Mouse (Mus musculus): ENCODE results near the gene Atg13. TPM values are rescaled to one million over a fixed set of nuclear protein-coding genes. Genes with fewer than 3 reads are reported as not detected.

Gene Atg13
- polyA plus RNA-seq, 1 experiment from 2014 or later, result 14.7 TPM

DNA sequence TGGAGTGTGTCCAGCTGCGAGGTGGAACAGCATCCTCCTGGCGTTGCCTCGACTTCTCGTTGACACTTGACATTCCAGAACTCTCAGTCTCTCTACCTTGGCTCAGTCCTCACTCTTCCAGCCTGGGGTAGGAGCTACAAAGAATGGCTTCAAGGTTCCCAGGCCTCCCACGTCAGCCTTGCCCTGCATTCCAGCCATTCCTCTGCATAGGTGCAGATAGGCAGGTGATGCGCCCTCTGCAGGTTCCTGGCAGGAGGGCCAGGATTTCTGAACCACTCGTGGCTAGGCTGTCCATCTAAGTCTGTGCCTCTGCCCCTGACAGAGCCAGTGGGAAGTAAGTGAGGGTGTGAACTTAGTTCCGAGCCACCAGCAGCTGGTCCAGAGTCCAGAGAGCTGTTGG lies 53.6 kb downstream of the Atg13 start:
- Histone ChIP-seq H3K27me3 (replicated peaks) (no peaks in the 10 kb centered on the region), H3K4me1 (peaks cover 13% of the 10 kb centered on the region), H3K4me2 (no peak overlapping the region), H3K36me3 (peaks cover 95% of the 10 kb centered on the region), H3K9me3 (replicated peaks) (no peaks in the 10 kb centered on the region), H3K4me3 (no peak overlapping the region), H3K9ac (no peak overlapping the region), H3K27ac (no peak overlapping the region)
- WGBS (ENCODE audit: insufficient replicate concordance), result 74% methylated on average over 8 of the region's 8 CpGs
- no peak for ATAC-seq

DNA sequence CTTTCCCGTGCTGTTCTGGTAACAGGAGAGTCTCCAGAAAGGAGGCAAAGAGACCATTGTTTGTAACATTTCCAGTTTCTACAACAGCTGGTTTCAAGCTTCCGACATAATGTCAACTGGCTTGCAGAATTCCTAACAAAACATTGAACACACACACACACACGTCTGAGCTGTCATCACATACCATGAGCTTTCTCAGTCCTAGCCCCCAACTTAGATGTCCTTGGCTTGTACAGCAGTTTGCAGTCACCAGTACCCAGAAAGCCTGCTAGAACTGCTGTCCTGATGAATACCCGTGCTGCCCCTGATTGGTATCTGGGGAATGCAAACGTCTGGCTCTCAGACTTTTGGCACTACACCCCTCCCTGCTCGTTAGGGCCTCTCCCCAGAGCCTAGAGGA lies 54.5 kb downstream of the Atg13 start:
- ATAC-seq, result no peak
- Histone ChIP-seq H3K4me3 (no peak overlapping the region), H3K4me1 (peaks cover 22% of the 10 kb centered on the region), H3K9me3 (replicated peaks) (no peaks in the 10 kb centered on the region), H3K27me3 (replicated peaks) (no peaks in the 10 kb centered on the region), H3K9ac (no peak overlapping the region), H3K36me3 (peaks cover 88% of the 10 kb centered on the region), H3K27ac (no peak overlapping the region), H3K4me2 (no peak overlapping the region)
- WGBS (ENCODE audit: insufficient replicate concordance), result 71% methylated on average over 6 of the region's 6 CpGs

DNA sequence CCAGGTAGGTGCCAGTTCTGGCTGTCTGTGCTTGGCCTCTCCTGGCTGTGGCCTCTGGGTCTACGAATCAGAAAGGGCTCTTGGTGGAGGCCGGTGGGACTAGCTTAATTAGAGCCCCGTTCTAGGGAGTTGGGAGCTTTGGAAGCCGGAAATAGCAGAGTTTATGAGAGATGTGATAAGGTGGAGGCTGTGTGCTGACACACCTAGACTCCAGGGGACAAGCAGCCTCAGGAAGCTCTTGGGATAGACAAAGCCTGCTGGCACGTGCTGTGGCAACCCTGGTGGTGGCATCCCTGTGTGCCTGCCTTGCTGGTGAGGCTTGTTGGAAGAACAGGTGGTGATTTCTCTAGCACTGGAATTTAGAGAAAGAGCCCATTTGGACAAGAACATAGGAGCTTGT lies 55.0 kb downstream of the Atg13 start:
- H3K27ac ChIP-seq, result no peak overlapping the region
- H3K36me3 ChIP-seq, result peaks cover 87% of the 10 kb centered on the region
- no peak overlapping the region for H3K4me2 ChIP-seq
- H3K9me3 ChIP-seq (replicated peaks), result no peaks in the 10 kb centered on the region
- H3K4me3 ChIP-seq, result no peak overlapping the region
- no peaks in the 10 kb centered on the region for H3K27me3 ChIP-seq (replicated peaks)
- H3K9ac ChIP-seq, result no peak overlapping the region
- no peak for ATAC-seq
- 80% methylated on average over 5 of the region's 5 CpGs for WGBS (ENCODE audit: insufficient replicate concordance)
- peaks cover 26% of the 10 kb centered on the region for H3K4me1 ChIP-seq

DNA sequence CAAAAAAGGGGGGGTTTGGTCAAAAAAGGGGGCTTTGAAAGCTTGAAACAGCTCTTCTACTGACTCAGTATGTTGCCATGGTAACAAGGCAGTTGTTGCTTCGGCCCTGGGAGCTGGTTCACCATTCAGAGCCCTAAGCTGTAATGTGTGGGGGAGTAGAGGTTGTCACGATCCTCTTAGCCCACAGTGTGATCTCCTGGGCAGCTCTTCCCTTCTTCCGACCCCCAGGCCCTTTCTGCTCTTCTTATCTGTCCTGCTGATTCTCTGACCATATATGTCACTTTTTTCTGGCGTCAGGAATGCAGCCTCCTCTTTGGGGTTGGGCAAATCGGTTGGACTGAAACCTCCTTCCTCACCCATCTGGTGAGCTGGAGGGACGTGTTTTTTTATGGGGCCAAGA lies 57.5 kb downstream of the Atg13 start:
- H3K27me3 ChIP-seq (replicated peaks), result no peaks in the 10 kb centered on the region
- H3K9ac ChIP-seq, result no peak overlapping the region
- H3K4me3 ChIP-seq, result no peak overlapping the region
- 61% methylated on average over 6 of the region's 6 CpGs for WGBS (ENCODE audit: insufficient replicate concordance)
- peaks cover 65% of the 10 kb centered on the region for H3K36me3 ChIP-seq
- no peak for ATAC-seq
- H3K4me1 ChIP-seq, result peaks cover 40% of the 10 kb centered on the region
- no peaks in the 10 kb centered on the region for H3K9me3 ChIP-seq (replicated peaks)
- no peak overlapping the region for H3K4me2 ChIP-seq
- no peak overlapping the region for H3K27ac ChIP-seq

DNA sequence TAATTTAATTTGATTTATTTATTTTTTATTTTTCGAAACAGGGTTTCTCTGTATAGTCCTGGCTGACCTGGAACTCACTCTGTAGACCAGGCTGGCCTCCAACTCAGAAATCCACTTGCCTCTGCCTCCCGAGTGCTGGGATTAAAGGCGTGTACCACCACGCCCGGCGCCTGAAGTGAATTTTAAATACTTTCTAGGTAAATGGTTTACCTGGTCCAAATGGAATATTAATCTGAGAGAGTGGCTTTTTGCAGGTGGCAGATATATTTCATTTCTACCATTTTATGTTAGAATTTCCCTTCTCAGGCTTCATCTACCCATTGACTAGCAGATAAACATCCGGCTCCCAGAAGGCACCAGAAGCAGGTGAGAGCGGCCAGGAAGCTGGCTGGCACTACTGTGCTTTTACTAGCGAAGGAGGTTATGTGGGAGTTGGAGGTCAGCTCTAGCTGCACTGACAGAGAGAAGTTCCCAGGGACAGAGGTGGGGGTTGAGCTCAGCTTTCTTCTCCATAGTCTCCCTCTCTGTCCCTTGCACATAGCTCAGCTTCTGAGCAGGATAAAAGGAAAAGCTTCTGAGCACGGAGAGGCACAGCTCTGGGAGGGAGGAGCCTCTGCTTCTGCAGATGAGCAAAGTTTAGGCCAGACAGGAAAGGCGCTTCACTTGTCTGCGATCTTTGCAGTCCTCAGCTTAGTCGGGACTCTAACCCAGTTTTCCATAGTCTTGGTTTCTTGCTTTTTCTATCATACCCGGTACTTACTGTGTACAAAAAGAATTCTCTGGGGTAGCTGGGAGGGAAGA lies 58.7 kb downstream of the Atg13 start:
- H3K4me3 ChIP-seq, result peak overlapping the region; percentile 11; the same call in 1 of the 2 replicates
- H3K36me3 ChIP-seq, result peaks cover 65% of the 10 kb centered on the region
- ATAC-seq, result no peak
- H3K4me1 ChIP-seq, result peaks cover 42% of the 10 kb centered on the region
- peak overlapping the region; percentile 94 for H3K4me2 ChIP-seq
- no peaks in the 10 kb centered on the region for H3K9me3 ChIP-seq (replicated peaks)
- H3K9ac ChIP-seq, result 0 out of 2 replicates have a peak overlapping the region, but pooled peaks have one; percentile 1
- H3K27ac ChIP-seq, result no peak overlapping the region
- no peaks in the 10 kb centered on the region for H3K27me3 ChIP-seq (replicated peaks)
- 79% methylated on average over 14 of the region's 14 CpGs for WGBS (ENCODE audit: insufficient replicate concordance)

DNA sequence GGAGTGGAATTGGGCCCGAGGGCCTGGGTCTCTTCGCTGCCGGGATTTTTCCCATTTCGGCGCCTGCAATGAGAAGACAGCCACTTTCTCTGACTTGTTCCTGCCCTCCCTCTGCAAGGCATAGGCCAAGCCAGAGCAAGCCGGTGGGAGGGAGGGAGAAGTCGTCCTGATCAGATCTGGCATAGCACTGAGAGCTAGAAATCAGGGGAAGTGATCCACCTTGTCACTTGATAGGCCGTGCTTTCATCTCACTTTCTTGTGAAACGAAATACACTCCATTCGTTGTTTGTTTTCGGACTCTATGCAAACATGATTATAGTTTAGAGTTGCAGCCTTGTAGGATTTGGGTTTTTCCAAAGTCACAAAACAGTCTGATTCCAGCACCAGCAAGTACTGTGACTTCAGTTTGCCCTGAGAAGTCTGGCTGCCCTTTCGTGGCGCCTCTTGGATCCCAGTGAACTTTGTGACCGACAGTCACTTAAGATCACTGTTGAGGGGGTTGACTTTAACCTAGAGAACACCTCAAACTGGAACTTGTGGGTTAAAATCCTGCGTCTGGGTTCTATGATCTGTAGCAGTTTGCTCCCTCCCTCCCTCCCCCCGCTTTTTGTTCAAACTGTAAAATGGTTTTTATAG lies 59.9 kb downstream of the Atg13 start:
- peak overlapping the region; percentile 77 for H3K9ac ChIP-seq
- peak; percentile 59 for ATAC-seq
- peak overlapping the region; percentile 81 for H3K4me3 ChIP-seq
- 5% methylated on average over 16 of the region's 16 CpGs for WGBS (ENCODE audit: insufficient replicate concordance)
- peak overlapping the region; percentile 94 for H3K4me2 ChIP-seq
- H3K4me1 ChIP-seq, result peaks cover 42% of the 10 kb centered on the region
- H3K27me3 ChIP-seq (replicated peaks), result no peaks in the 10 kb centered on the region
- H3K36me3 ChIP-seq, result peaks cover 65% of the 10 kb centered on the region
- no peaks in the 10 kb centered on the region for H3K9me3 ChIP-seq (replicated peaks)
- peak overlapping the region; percentile 88 for H3K27ac ChIP-seq

DNA sequence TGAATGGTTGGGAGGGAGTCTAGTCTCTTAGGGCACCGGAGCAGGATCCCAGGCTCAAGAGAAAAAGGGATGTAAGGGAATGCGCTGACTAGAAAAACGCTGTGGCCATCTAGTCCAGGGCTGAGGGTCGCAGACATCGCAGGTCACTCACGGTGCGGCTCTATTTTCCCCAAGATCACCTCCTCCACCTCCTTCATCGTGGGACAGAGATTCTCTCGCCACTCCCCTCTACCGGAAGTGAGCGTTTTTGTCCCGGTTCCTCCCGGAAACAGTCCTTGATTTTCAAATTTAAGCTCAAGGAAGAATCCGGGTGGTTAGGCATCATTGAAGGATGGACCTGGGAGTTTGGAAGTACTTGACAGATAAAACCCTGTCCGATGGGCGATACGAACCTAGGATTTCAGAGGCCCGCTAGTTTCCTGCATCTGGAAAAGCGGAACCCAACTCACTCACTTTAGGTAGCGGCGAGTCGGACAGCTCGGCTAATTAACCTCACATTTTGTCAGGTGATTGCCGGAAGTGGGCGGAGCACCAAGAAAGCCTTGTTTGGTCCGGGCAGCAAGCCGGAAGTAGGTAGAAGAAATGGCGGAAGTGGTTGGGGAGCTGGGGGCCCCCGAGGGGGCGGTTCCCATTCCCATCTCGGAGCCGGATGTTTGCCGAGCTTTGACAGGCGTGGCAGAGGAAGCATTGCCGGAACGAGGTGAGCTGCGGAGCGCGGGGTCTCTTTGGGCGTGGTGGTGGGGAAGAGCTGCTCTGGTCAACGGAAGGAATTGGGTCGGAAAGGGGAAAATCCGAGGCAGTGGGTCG lies 60.6 kb downstream of the Atg13 start, which contains the start of the genes Zfp408 and Arhgap1:
Gene Zfp408, minus strand, starts transcription at position 239 of the 807 bp plus-strand sequence.
Gene Arhgap1, plus strand, starts transcription at position 308 of the 807 bp plus-strand sequence.
- under 1% methylated on average over 44 of the region's 44 CpGs for WGBS (ENCODE audit: insufficient replicate concordance)

DNA sequence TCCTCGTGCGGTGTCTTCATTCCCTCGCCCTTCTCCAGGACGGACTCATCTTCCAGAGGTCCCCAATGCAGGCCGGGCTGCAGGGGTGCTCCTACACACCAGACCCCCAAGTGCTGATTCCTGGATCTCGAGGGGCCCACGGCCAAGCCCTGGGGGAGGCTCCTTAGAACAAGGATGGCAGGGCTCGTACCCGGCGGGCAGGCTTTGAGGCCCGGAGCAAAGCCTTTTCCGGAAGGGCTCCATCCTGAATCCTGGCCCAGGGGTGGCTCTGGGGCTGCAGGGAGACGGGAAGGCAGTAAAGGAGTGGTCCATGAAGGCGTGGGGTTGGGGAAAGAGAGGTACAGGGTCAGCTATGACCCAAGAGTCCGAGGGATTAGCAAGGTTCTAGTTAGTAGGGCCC lies 61.2 kb downstream of the Atg13 start:
- peak overlapping the region; percentile 94 for H3K4me2 ChIP-seq
- H3K27me3 ChIP-seq (replicated peaks), result no peaks in the 10 kb centered on the region
- ATAC-seq, result peak; percentile 4; the same call in 1 of the 2 replicates
- peaks cover 47% of the 10 kb centered on the region for H3K4me1 ChIP-seq
- peak overlapping the region; percentile 88 for H3K27ac ChIP-seq
- H3K36me3 ChIP-seq, result peaks cover 65% of the 10 kb centered on the region
- peak overlapping the region; percentile 86 for H3K9ac ChIP-seq
- H3K9me3 ChIP-seq (replicated peaks), result no peaks in the 10 kb centered on the region
- WGBS (ENCODE audit: insufficient replicate concordance), result 2% methylated on average over 15 of the region's 15 CpGs
- H3K4me3 ChIP-seq, result peak overlapping the region; percentile 81

More for the DNA sequence above, 60.6 kb downstream of the Atg13 start, which contains the start of the genes Zfp408 and Arhgap1:
- Histone ChIP-seq H3K9me3 (replicated peaks) (no peaks in the 10 kb centered on the region), H3K9ac (peak within 1 kb of the TSS; percentile 86), H3K27me3 (replicated peaks) (no peaks in the 10 kb centered on the region), H3K27ac (peak within 1 kb of the TSS; percentile 88), H3K4me1 (peaks cover 42% of the 10 kb centered on the region), H3K36me3 (peaks cover 65% of the 10 kb centered on the region), H3K4me3 (peak within 1 kb of the TSS; percentile 81), H3K4me2 (peak within 1 kb of the TSS; percentile 94)
- peak; percentile 91 for ATAC-seq

DNA sequence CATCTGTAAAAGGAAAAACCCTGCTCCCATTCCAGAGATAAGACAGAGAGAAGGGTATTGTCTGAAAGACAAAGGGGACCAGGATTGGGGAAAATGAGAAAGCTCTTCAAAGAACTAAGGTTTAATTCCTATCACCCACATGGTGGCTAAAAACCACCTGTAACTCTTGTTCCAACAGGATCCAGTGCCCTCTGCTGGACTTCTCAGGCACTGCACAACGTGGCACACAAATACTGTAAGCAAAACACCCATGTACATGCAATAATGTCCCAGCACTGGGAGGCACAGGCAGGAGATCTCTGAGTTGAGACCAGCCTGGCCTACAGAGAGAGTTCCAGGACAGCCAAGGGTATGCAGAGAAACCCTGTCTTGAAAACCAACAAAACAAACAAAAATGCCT lies 63.6 kb downstream of the Atg13 start:
- H3K4me2 ChIP-seq, result no peak overlapping the region
- H3K36me3 ChIP-seq, result peaks cover 58% of the 10 kb centered on the region
- H3K9me3 ChIP-seq (replicated peaks), result no peaks in the 10 kb centered on the region
- 30% methylated on average over 1 of the region's 1 CpGs for WGBS (ENCODE audit: insufficient replicate concordance)
- no peak overlapping the region for H3K4me3 ChIP-seq
- H3K9ac ChIP-seq, result no peak overlapping the region
- no peaks in the 10 kb centered on the region for H3K27me3 ChIP-seq (replicated peaks)
- peaks cover 58% of the 10 kb centered on the region for H3K4me1 ChIP-seq
- ATAC-seq, result no peak
- H3K27ac ChIP-seq, result no peak overlapping the region

DNA sequence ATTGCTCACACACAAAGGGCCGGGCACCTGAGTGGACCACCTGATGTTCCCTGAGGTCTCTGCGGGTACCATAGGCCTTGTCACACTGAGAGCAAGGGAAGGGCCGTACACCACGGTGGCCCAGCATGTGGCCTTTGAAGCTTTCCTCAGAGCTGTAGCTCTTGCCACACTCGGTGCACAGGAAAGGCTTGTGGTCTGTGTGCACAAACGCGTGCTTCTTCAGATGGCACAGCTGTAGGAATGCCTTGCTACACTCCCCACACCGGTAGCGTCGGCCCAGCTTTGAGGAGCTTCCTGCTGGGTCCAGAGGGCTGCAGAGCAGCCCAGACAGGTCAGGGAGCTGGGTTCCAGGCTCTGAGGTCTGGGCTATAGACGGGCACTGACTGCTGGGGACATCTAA lies 64.6 kb downstream of the Atg13 start:
- no peak overlapping the region for H3K4me2 ChIP-seq
- ATAC-seq, result no peak
- H3K36me3 ChIP-seq, result peaks cover 57% of the 10 kb centered on the region
- WGBS (ENCODE audit: insufficient replicate concordance), result 88% methylated on average over 11 of the region's 11 CpGs
- no peaks in the 10 kb centered on the region for H3K27me3 ChIP-seq (replicated peaks)
- no peak overlapping the region for H3K27ac ChIP-seq
- H3K9me3 ChIP-seq (replicated peaks), result no peaks in the 10 kb centered on the region
- peaks cover 57% of the 10 kb centered on the region for H3K4me1 ChIP-seq
- no peak overlapping the region for H3K9ac ChIP-seq
- no peak overlapping the region for H3K4me3 ChIP-seq

DNA sequence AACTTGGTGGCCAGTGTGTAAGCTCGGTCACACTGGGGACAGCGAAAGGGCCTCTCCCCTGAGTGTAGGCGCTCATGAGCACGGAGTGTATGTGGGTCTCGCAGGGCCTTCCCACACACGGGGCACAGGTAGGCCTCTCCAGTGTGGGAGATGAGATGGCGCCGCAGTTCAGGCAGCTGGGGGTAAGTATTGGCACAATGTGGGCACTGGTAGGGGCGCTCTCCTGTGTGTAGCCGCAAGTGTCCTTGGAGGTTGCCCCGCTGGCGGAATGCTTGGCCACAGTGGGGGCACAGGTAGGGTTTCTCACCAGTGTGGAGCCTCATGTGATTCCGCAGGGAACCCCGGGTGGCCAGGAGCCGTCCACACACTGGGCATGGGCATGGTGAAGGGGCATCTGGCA lies 65.0 kb downstream of the Atg13 start:
- Histone ChIP-seq H3K36me3 (peaks cover 57% of the 10 kb centered on the region), H3K4me3 (no peak overlapping the region), H3K4me2 (no peak overlapping the region), H3K4me1 (peaks cover 55% of the 10 kb centered on the region), H3K9ac (no peak overlapping the region), H3K9me3 (replicated peaks) (no peaks in the 10 kb centered on the region), H3K27me3 (replicated peaks) (no peaks in the 10 kb centered on the region), H3K27ac (peak overlapping the region; percentile 12; the same call in 1 of the 2 replicates)
- 94% methylated on average over 15 of the region's 15 CpGs for WGBS (ENCODE audit: insufficient replicate concordance)
- no peak for ATAC-seq
